Mouse (Mus musculus): ENCODE data around the gene Oaz3.

DNA sequence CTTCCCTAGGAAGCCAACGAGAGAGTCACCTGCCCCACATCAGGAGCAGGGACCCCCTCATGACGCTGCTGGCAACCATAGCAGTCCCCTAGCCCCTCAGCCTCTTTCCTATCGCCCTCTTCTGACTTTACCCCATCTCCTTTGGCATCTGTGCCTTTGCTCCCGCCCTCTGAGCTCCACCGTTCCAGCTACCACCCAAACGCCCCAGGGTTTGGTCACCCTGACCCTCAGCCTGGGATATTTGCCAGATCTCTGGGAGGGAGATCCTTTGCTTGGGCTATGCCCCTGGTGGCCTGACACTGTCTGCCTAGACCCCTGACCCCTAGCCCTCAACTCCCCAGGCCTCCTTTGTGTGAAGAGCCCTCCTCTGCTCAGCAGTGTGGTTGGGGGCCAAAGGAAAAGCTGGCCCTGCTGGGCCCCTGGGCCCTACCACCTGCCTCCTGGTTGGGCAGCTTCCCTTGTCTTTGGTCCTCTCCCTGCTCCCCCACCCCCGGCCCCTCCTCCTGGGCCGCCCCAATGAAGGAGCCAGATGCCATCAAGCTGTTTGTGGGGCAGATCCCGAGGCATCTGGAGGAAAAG is 35.0 kb upstream of the Oaz3 start:
- TF ChIP-seq CTCF (IDR thresholded peaks at IDR 0.05) (no peak), EP300 (IDR thresholded peaks at IDR 0.05) (no peak)
